In the genomic region with DNA sequence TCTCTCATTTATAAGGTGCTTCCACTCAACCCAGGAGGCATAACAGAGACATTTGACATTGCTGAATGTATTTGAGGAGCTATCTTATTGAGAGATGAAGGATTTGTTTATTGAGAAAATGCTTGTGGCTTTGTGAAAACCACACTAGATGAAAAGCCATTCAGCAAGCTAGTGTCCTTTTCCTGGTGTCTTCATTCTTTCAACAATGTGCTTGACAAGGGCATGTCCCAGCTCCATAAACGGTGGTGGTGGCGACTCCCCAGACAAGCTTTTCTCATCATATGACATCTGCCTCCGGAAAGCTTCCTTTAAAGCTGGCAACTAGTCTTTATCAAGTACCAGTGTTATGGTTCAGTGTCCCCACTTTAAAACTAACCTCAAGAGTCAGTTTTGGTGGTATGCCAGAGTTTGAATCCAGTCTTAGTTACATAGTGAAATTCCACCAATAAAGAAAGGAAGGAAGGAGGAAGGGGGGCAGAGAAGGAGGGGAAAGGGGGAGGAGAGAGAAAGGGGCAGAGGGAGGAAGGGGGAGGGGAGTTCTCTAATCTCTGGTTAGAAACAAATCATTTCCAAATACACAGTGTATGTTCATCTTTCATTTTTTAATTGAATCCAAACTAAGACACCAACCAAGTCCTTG, we compare ENCODE assay signal across 8 mouse cellular contexts. TPM values are rescaled to one million over a fixed set of nuclear protein-coding genes. Genes with fewer than 3 reads are reported as not detected.
DNase-seq lines count a peak whose midpoint lies in the region; ATAC-seq and TF ChIP-seq lines count a peak whose summit lies in the region.

A gene (plus strand): TSS at position 590 of the 640 bp plus-strand sequence.

- DNase-seq in left cerebral cortex, adult 2 months (ENCODE audit: extremely low spot score in 1 of 2, low spot score in 2 of 2) = no peak
- no peak for DNase-seq in left cerebral cortex, adult 9 months (ENCODE audit: low spot score in 2 of 2)
- no peak for DNase-seq in forebrain, embryonic 10.5 days (ENCODE audit: extremely low spot score, low spot score)
- DNase-seq in large intestine, adult 2 months (ENCODE audit: low read depth, low spot score) = no peak
- no peak for DNase-seq in right cerebral cortex, postnatal 14 days
- no peak for DNase-seq in cerebellum, adult 18-20 months
- DNase-seq in gastrocnemius, postnatal 36 days = no peak

- peak within 1 kb of the TSS; percentile 62 for H3K9ac ChIP-seq in neural tube, embryonic 13.5 days

- H3K4me3 ChIP-seq in left cerebral cortex, adult 2 months = peak within 1 kb of the TSS; percentile 61
- peak within 1 kb of the TSS; percentile 61 for H3K4me3 ChIP-seq in forebrain, embryonic 10.5 days
- peak within 1 kb of the TSS; percentile 49 for H3K4me3 ChIP-seq in neural tube, embryonic 13.5 days

- H3K9me3 ChIP-seq in forebrain, embryonic 10.5 days = no peaks in the 10 kb centered on the region
- H3K9me3 ChIP-seq in neural tube, embryonic 13.5 days = no peaks in the 10 kb centered on the region

- H3K27ac ChIP-seq in left cerebral cortex, adult 2 months = no peak within 1 kb of the TSS
- H3K27ac ChIP-seq in forebrain, embryonic 10.5 days = no peak within 1 kb of the TSS; the same call in 1 of the 2 replicates
- no peak within 1 kb of the TSS for H3K27ac ChIP-seq in neural tube, embryonic 13.5 days (replicated peaks)

- no peaks in the 10 kb centered on the region for H3K36me3 ChIP-seq in forebrain, embryonic 10.5 days (replicated peaks)
- H3K36me3 ChIP-seq in neural tube, embryonic 13.5 days = no peaks in the 10 kb centered on the region

- TF ChIP-seq CTCF in left cerebral cortex, adult 2 months (IDR thresholded peaks at IDR 0.05) = no peak

- peak within 1 kb of the TSS; percentile 97 for H3K4me2 ChIP-seq in neural tube, embryonic 13.5 days

- peaks cover 36% of the 10 kb centered on the region for H3K4me1 ChIP-seq in forebrain, embryonic 10.5 days
- peaks cover 21% of the 10 kb centered on the region for H3K4me1 ChIP-seq in neural tube, embryonic 13.5 days (replicated peaks)

- WGBS in forebrain, embryonic 10.5 days = 82% methylated on average over 3 of the region's 3 CpGs
- 25% methylated on average over 3 of the region's 3 CpGs for WGBS in large intestine, adult 2 months
- 70% methylated on average over 3 of the region's 3 CpGs for WGBS in neural tube, embryonic 13.5 days

- intact Hi-C loops in left cerebral cortex, adult 2 months (cut with DNase I) = loop anchor here (5.0 kb wide), 1 partner anchor 73 kb away; no protein-coding TSS in a partner anchor
- intact Hi-C loops in gastrocnemius, postnatal 36 days (cut with DNase I) = loop anchor here (5.0 kb wide), 1 partner anchor 68 kb away; no protein-coding TSS in a partner anchor

- H3K27me3 ChIP-seq in forebrain, embryonic 10.5 days (ENCODE audit: poor library complexity, severe bottlenecking) = peaks cover 80% of the 10 kb centered on the region
- H3K27me3 ChIP-seq in neural tube, embryonic 13.5 days = peaks cover 69% of the 10 kb centered on the region

- no peak for ATAC-seq in neural tube, embryonic 13.5 days (ENCODE audit: low read depth)

RNA-seq across cellular contexts. Expression of the gene that starts here (rescaled TPM):
- total RNA-seq in left cerebral cortex, adult 2 months (2021) = 1 to 10 TPM; 2.0 to 2.9 TPM
- polyA plus RNA-seq in forebrain, embryonic 10.5 days (2016; fragmentation: Nextera tagmentation; extraction: Ambion mirVana) = 3.3 and 4.7 TPM in 2 replicates
- 46.2 and 98.7 TPM in 2 replicates for polyA plus RNA-seq in large intestine, adult 2 months (2012; rRNA removed)
- 1.1 TPM in 2 replicates for polyA plus RNA-seq in neural tube, embryonic 13.5 days (2015; fragmentation: Nextera tagmentation; extraction: Ambion mirVana)
- under 1 TPM; 0.61 to 0.64 TPM for total RNA-seq in gastrocnemius, postnatal 36 days (2021)
